15 mouse cellular contexts compared by ENCODE assay signal in the genomic region with DNA sequence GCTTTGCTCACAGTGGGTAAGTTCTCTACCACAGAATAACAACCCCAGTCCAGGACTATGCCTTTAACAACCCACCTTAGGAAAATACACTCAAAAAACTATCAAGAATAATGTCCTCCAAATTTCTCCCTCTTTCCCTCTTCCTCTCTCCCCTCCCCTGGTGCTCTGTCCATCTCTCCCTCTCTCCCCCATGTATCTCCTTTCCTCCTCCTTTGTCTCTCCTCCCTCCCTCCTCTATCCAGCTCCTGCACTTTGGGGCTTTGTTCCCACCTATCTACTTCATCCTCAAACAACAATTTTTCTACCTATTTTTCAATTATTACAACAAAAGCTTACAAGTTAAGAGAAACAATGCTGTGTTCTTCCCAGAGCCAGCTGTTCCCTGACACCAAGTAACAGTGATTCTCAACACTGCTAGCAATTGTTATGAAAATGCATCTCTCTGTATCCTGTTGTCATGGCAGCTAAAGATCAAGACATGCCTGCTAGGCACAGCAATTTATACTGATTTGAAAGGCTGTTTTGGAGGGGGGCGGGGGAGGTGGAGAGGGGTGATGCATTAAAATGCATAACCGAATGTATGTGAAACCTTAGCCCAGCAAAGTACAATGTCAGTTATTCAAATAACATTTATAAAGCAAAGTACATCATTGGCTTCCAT.
A peak's percentile ranks its signal among the peaks of the same experiment; 100 is the strongest.
DNase-seq lines count a peak whose midpoint lies in the region; ATAC-seq lines count a peak whose summit lies in the region.
"Had no signal": no experiment of that assay in that cellular context is flagged by ENCODE, and none has a peak within 500 bp of the region (broad histone marks: within the 10 kb centered on the region; RNA-seq: fewer than 3 reads in every experiment).

No protein-coding gene starts in this region.

- peak overlapping the region; percentile 90 for H3K27ac ChIP-seq in forebrain, embryonic 14.5 days (ENCODE audit: low read depth, low read length)
- H3K27ac ChIP-seq in neural tube, embryonic 15.5 days (replicated peaks): peak overlapping the region; percentile 68
- H3K27ac ChIP-seq: heart, embryonic 15.5 days; intestine, embryonic 15.5 days had no signal

- 0 out of 2 replicates have a peak overlapping the region, but pooled peaks have one; percentile 21 for H3K9ac ChIP-seq in forebrain, embryonic 14.5 days (ENCODE audit: low read length)
- no peak overlapping the region for H3K9ac ChIP-seq in neural tube, embryonic 15.5 days (replicated peaks)
- H3K9ac ChIP-seq: heart, embryonic 15.5 days; intestine, embryonic 15.5 days had no signal

- peak; percentile 27 for DNase-seq in embryo, embryonic 11.5 days (ENCODE audit: low read depth, low spot score)
- DNase-seq in forebrain, embryonic 14.5 days (ENCODE audit: low spot score): peak; percentile 92
- peak; percentile 63 for DNase-seq in mesoderm, embryonic 11.5 days (ENCODE audit: low read depth, low spot score)
- no peak for DNase-seq in layer of hippocampus, postnatal 25 days (ENCODE audit: extremely low spot score in 1 of 2, low spot score in 1 of 2)
- no peak for DNase-seq in adrenal gland, postnatal 4 days (ENCODE audit: low spot score in 2 of 2)
- no peak for DNase-seq in gastrocnemius, postnatal 10 days
- DNase-seq: adrenal gland, postnatal 36 days; cerebellum, adult 9-10 months; kidney, postnatal 36 days; lung, adult 18-20 months; spleen, adult 18-20 months had no signal

- H3K4me1 ChIP-seq in forebrain, embryonic 14.5 days (ENCODE audit: control insufficient read depth, insufficient read depth, low read length): peaks cover 19% of the 10 kb centered on the region
- peaks cover 12% of the 10 kb centered on the region for H3K4me1 ChIP-seq in neural tube, embryonic 15.5 days
- H3K4me1 ChIP-seq: heart, embryonic 15.5 days; intestine, embryonic 15.5 days had no signal

- H3K36me3 ChIP-seq in forebrain, embryonic 14.5 days (ENCODE audit: control insufficient read depth, insufficient read depth, low read length): no peaks in the 10 kb centered on the region
- H3K36me3 ChIP-seq in neural tube, embryonic 15.5 days: no peaks in the 10 kb centered on the region
- H3K36me3 ChIP-seq: heart, embryonic 15.5 days; intestine, embryonic 15.5 days had no signal

- H3K4me2 ChIP-seq in forebrain, embryonic 14.5 days (ENCODE audit: low read length): peak overlapping the region; percentile 23; the same call in 1 of the 2 replicates
- H3K4me2 ChIP-seq in neural tube, embryonic 15.5 days: no peak overlapping the region
- H3K4me2 ChIP-seq: heart, embryonic 15.5 days; intestine, embryonic 15.5 days had no signal

- 4% methylated on average over 2 of the region's 2 CpGs for WGBS in forebrain, embryonic 14.5 days
- WGBS in neural tube, embryonic 15.5 days: 13% methylated on average over 2 of the region's 2 CpGs

- ATAC-seq in forebrain, embryonic 14.5 days: peak; percentile 85
- peak; percentile 45; the same call in 1 of the 2 replicates for ATAC-seq in neural tube, embryonic 15.5 days (ENCODE audit: low FRiP score)
- ATAC-seq: intestine, embryonic 15.5 days had no signal

- H3K4me3 ChIP-seq in forebrain, embryonic 14.5 days (ENCODE audit: low read depth, low read length): no peak overlapping the region
- no peak overlapping the region for H3K4me3 ChIP-seq in neural tube, embryonic 15.5 days (replicated peaks)
- H3K4me3 ChIP-seq: heart, embryonic 15.5 days; intestine, embryonic 15.5 days had no signal

- no peaks in the 10 kb centered on the region for H3K9me3 ChIP-seq in forebrain, embryonic 14.5 days (replicated peaks; ENCODE audit: control insufficient read depth, low read length)
- no peaks in the 10 kb centered on the region for H3K9me3 ChIP-seq in neural tube, embryonic 15.5 days (replicated peaks)
- H3K9me3 ChIP-seq: heart, embryonic 15.5 days; intestine, embryonic 15.5 days had no signal

- no peaks in the 10 kb centered on the region for H3K27me3 ChIP-seq in forebrain, embryonic 14.5 days (replicated peaks; ENCODE audit: control insufficient read depth, insufficient read depth, low read length)
- no peaks in the 10 kb centered on the region for H3K27me3 ChIP-seq in neural tube, embryonic 15.5 days (replicated peaks)
- H3K27me3 ChIP-seq: CH12.LX; heart, embryonic 15.5 days; intestine, embryonic 15.5 days had no signal

Comparison
In these comparisons a context has a peak if more than half of its experiments do, and no peak if none do; other contexts are left out.
1. DNase-seq: peak in embryo, embryonic 11.5 days (single experiment), forebrain, embryonic 14.5 days (single experiment) and mesoderm, embryonic 11.5 days (single experiment); none in layer of hippocampus, postnatal 25 days (0 of 2), adrenal gland, postnatal 4 days (0 of 2) and gastrocnemius, postnatal 10 days (single experiment).